Mouse (Mus musculus) liver, adult 2 months (tissue): ENCODE measurements around the gene Stfa2l1.

Source experiments
- CTCF ChIP-seq: fragments of 200-500 bp; IDR thresholded peaks from 2 replicates; pipeline ENCODE4 v1.5.1; 2011; ENCODE audit warnings: low read depth, low read length, control low read depth
- POLR2A ChIP-seq: fragments of 200-500 bp; IDR thresholded peaks from 2 replicates; pipeline ENCODE4 v1.6.1; 2011; ENCODE audit warnings: low read length, control low read depth; ENCODE audit not compliant: insufficient read depth; ENCODE audit errors: extremely low read depth

- TF ChIP-seq CTCF: no peak
- no peak for TF ChIP-seq POLR2A
Measured at GRCm38 (mm10) chr16:36209967-36210453, 53.4 kb downstream of the Stfa2l1 start, which contains the start of gene Gm5416.
